Mouse (Mus musculus) ES-Bruce4 (cell line): ENCODE results near the gene Rad51ap1. TPM values are rescaled to one million over a fixed set of nuclear protein-coding genes. Genes with fewer than 3 reads are reported as not detected.

ENCODE experiments used
- H3K27ac ChIP-seq: 2 replicates; pipeline ENCODE4 v1.5.1; 2012; ENCODE audit warnings: low read length, inconsistent platforms; ENCODE audit not compliant: insufficient read depth
- H3K27me3 ChIP-seq: 2 replicates; pipeline ENCODE4 v1.6.1; 2012; ENCODE audit warnings: mild to moderate bottlenecking, low read length, inconsistent platforms; ENCODE audit not compliant: control insufficient read depth, poor library complexity, insufficient read depth, severe bottlenecking
- H3K36me3 ChIP-seq: 2 replicates; pipeline ENCODE4 v1.6.1; 2012; ENCODE audit warnings: inconsistent platforms, mild to moderate bottlenecking, low read length, moderate library complexity; ENCODE audit not compliant: control insufficient read depth, poor library complexity, insufficient read depth, severe bottlenecking
- H3K4me1 ChIP-seq: one replicate; pipeline ENCODE4 v1.8.1; 2011; ENCODE audit warnings: low read length; ENCODE audit not compliant: control insufficient read depth, insufficient read depth
- H3K4me3 ChIP-seq: 2 replicates; pipeline ENCODE4 v1.5.1; 2011; ENCODE audit warnings: low read depth, mild to moderate bottlenecking, low read length
- H3K9ac ChIP-seq: 2 replicates; pipeline ENCODE4 v1.6.1; 2012; ENCODE audit warnings: low read depth, mild to moderate bottlenecking, inconsistent platforms; ENCODE audit not compliant: poor library complexity, severe bottlenecking
- H3K9me3 ChIP-seq: replicated peaks from 2 replicates; pipeline ENCODE4 v1.6.1; 2012; ENCODE audit warnings: mild to moderate bottlenecking, low read length, inconsistent platforms; ENCODE audit not compliant: control insufficient read depth, poor library complexity, insufficient read depth, severe bottlenecking
- CTCF ChIP-seq: IDR thresholded peaks from one replicate; pipeline ENCODE4 v1.8.1; 2011; ENCODE audit warnings: low read depth, low read length
- EP300 ChIP-seq: IDR thresholded peaks from 2 replicates; pipeline ENCODE4 v1.6.1; 2011; ENCODE audit warnings: low read depth, low read length; ENCODE audit not compliant: insufficient read depth
- POLR2A ChIP-seq: IDR thresholded peaks from one replicate; pipeline ENCODE4 v1.8.1; 2011; ENCODE audit warnings: low read length; ENCODE audit not compliant: insufficient read depth
- polyA plus RNA-seq: library from polyadenylated mRNA; stranded (reverse); fragments of >200 nt; gene quantifications from 2 replicates; pipeline ENCODE4 v1.2.4, GENCODE M21; 2011; ENCODE audit warnings: low read depth; ENCODE audit not compliant: missing spikeins, insufficient read depth, insufficient read length

Gene Rad51ap1
- polyA plus RNA-seq, 1 experiment = 47.6 TPM

- Histone ChIP-seq H3K9ac (no peak overlapping the region), H3K36me3 (peaks cover 47% of the 10 kb centered on the region)
- TF ChIP-seq CTCF = no peak
- no peak for TF ChIP-seq EP300
- no peak for TF ChIP-seq POLR2A
These were observed 6.5 kb downstream of the Rad51ap1 start for GRCm38 (mm10) chr6:126932896-126933295.

GRCm38 (mm10) chr6:126921111-126921881 is 18.1 kb downstream of the Rad51ap1 start, which contains the start of gene Dyrk4:
Gene Dyrk4, minus strand, starts transcription at chr6:126921839.
- H3K27me3 ChIP-seq = no peaks in the 10 kb centered on the region
- peak within 1 kb of the TSS; percentile 41 for H3K4me3 ChIP-seq
- H3K27ac ChIP-seq = no peak within 1 kb of the TSS
- H3K4me1 ChIP-seq = no peaks in the 10 kb centered on the region
- H3K9me3 ChIP-seq = no peaks in the 10 kb centered on the region
- H3K9ac ChIP-seq = no peak within 1 kb of the TSS
- peaks cover 24% of the 10 kb centered on the region for H3K36me3 ChIP-seq
- TF ChIP-seq POLR2A (no peak), CTCF (no peak), EP300 (no peak)

More at GRCm38 (mm10) chr6:126932896-126933295, 6.5 kb downstream of the Rad51ap1 start:
- Histone ChIP-seq H3K27ac (no peak overlapping the region), H3K4me1 (no peaks in the 10 kb centered on the region), H3K4me3 (no peak overlapping the region), H3K27me3 (no peaks in the 10 kb centered on the region), H3K9me3 (no peaks in the 10 kb centered on the region)

GRCm38 (mm10) chr6:126914928-126915327 is 24.5 kb downstream of the Rad51ap1 start:
- H3K4me3 ChIP-seq = no peak overlapping the region
- no peaks in the 10 kb centered on the region for H3K4me1 ChIP-seq
- TF ChIP-seq CTCF (no peak), EP300 (no peak), POLR2A (no peak)
- no peaks in the 10 kb centered on the region for H3K27me3 ChIP-seq
- no peak overlapping the region for H3K27ac ChIP-seq
- no peaks in the 10 kb centered on the region for H3K36me3 ChIP-seq
- no peak overlapping the region for H3K9ac ChIP-seq
- H3K9me3 ChIP-seq = no peaks in the 10 kb centered on the region

- no peaks in the 10 kb centered on the region for H3K4me1 ChIP-seq
- H3K27ac ChIP-seq = no peak overlapping the region
- no peak overlapping the region for H3K4me3 ChIP-seq
- TF ChIP-seq POLR2A (no peak), CTCF (no peak), EP300 (no peak)
- H3K27me3 ChIP-seq = no peaks in the 10 kb centered on the region
- no peak overlapping the region for H3K9ac ChIP-seq
- no peaks in the 10 kb centered on the region for H3K9me3 ChIP-seq
- H3K36me3 ChIP-seq = no peaks in the 10 kb centered on the region
These were observed 28.7 kb downstream of the Rad51ap1 start for GRCm38 (mm10) chr6:126910727-126911126.

- no peaks in the 10 kb centered on the region for H3K4me1 ChIP-seq
- TF ChIP-seq POLR2A (no peak), CTCF (no peak), EP300 (no peak)
- no peaks in the 10 kb centered on the region for H3K9me3 ChIP-seq
- no peak overlapping the region for H3K9ac ChIP-seq
- H3K27me3 ChIP-seq = no peaks in the 10 kb centered on the region
- no peak overlapping the region for H3K27ac ChIP-seq
- no peak overlapping the region for H3K4me3 ChIP-seq
- no peaks in the 10 kb centered on the region for H3K36me3 ChIP-seq
These were observed 31.5 kb downstream of the Rad51ap1 start for GRCm38 (mm10) chr6:126907876-126908275.

- TF ChIP-seq CTCF = no peak
- Histone ChIP-seq H3K27me3 (no peaks in the 10 kb centered on the region), H3K27ac (no peak overlapping the region), H3K4me3 (no peak overlapping the region), H3K4me1 (no peaks in the 10 kb centered on the region), H3K36me3 (no peaks in the 10 kb centered on the region), H3K9ac (no peak overlapping the region), H3K9me3 (no peaks in the 10 kb centered on the region)
These were observed 32.0 kb downstream of the Rad51ap1 start for GRCm38 (mm10) chr6:126907378-126907777.
